Mouse (Mus musculus) G1E (cell line): ENCODE data around the gene Pygm.

ENCODE experiments used
- CTCF ChIP-seq: IDR thresholded peaks from 2 replicates; pipeline ENCODE4 v1.5.1; 2012; ENCODE audit warnings: low read depth, low read length, inconsistent platforms, mixed read lengths
- GATA1 ChIP-seq: IDR thresholded peaks from 2 replicates; pipeline ENCODE4 v1.6.1; 2012; ENCODE audit warnings: borderline replicate concordance, low read length, inconsistent platforms, mixed read lengths
- POLR2AphosphoS5 ChIP-seq: IDR thresholded peaks from 2 replicates; pipeline ENCODE4 v1.6.1; 2012; ENCODE audit warnings: low read depth, low read length, inconsistent platforms; ENCODE audit not compliant: insufficient replicate concordance

DNA sequence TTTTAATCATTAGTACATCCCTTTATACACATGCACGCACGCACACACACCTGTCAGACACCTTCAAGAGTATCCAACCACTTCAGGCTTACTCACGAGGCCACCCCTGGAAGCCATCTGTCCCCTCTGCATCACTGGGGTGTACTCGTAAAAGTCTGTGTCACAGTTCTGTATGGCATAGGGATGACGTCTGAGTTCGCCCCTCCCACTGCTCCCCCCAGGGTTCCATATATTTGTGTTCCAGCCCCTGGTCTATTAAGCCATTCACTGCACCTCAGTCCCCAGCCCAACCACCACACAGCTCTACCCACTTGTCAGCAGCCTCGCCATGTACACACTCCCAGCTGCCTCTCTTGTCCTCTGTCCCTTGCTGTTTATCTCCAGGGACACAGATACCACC is 37.8 kb downstream of the Pygm start:
- no peak for TF ChIP-seq GATA1
- no peak for TF ChIP-seq CTCF
- TF ChIP-seq POLR2AphosphoS5, result no peak
